Mouse (Mus musculus): ENCODE data around the gene Nat8f1. TPM values are rescaled to one million over a fixed set of nuclear protein-coding genes. Genes with fewer than 3 reads are reported as not detected.
"Not testable (repeated sequence)": the region's sequence is repeated elsewhere in the genome, so short reads cannot be mapped to it uniquely, and the experiment has no call there.

Nat8f1 gene
- polyA plus RNA-seq, 1 experiment from 2014 or later, result 5.4 TPM

DNA sequence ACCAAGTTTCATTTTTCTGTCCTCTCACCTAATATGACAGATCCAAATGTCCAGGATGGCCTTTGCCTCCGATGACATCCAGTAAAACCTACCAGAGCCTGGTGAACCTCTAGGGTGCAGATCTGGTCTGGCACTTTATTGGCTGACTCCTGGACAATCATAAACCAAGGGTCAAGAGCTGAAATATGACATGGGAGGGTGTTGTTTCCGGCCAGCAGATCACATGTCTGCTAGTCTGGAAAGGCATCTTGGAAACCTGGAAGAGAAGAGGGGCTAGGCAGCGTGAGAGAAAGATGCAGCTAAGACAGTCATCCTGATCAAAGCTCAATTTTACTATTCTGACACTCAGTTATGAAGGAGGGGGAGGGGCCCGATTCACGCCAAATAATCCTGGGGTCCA is 46.5 kb downstream of the Nat8f1 start, which contains the start of gene Nat8f2:
TSS of gene Nat8f2 (minus strand) at position 153 of the 400 bp plus-strand sequence.
- not testable (repeated sequence) for ATAC-seq (ENCODE audit: insufficient number of reproducible peaks, insufficient read depth, low FRiP score, low read depth); H3K4me1 ChIP-seq (ENCODE audit: control insufficient read depth in 2 of 2, insufficient read depth in 2 of 2, low read length in 2 of 2); H3K4me2 ChIP-seq (ENCODE audit: low read length); H3K36me3 ChIP-seq (ENCODE audit: control insufficient read depth, insufficient read depth, low read length); H3K9me3 ChIP-seq (ENCODE audit: control insufficient read depth, low read length); H3K27ac ChIP-seq (replicated peaks in 1 of 2; ENCODE audit: control insufficient read depth in 1 of 2, insufficient read depth in 1 of 2, low read depth in 2 of 2, low read length in 2 of 2); H3K27me3 ChIP-seq (ENCODE audit: control insufficient read depth, insufficient read depth, low read length); H3K4me3 ChIP-seq (ENCODE audit: control insufficient read depth in 1 of 2, insufficient read depth in 1 of 2, low read depth in 1 of 2, low read length in 2 of 2); H3K9ac ChIP-seq (ENCODE audit: low read length)
- WGBS, result 79% methylated on average over 5 of the region's 5 CpGs

GRCm38 (mm10) chr6:85867726-85868690 is 47.5 kb downstream of the Nat8f1 start:
- H3K27ac ChIP-seq (replicated peaks in 1 of 2; ENCODE audit: control insufficient read depth in 1 of 2, insufficient read depth in 1 of 2, low read depth in 2 of 2, low read length in 2 of 2), result no peak overlapping the region
- H3K36me3 ChIP-seq (ENCODE audit: control insufficient read depth, insufficient read depth, low read length), result no peaks in the 10 kb centered on the region
- H3K4me3 ChIP-seq (ENCODE audit: control insufficient read depth in 1 of 2, insufficient read depth in 1 of 2, low read depth in 1 of 2, low read length in 2 of 2), result no peak overlapping the region
- no peaks in the 10 kb centered on the region for H3K27me3 ChIP-seq (ENCODE audit: control insufficient read depth, insufficient read depth, low read length)
- no peak for ATAC-seq (ENCODE audit: insufficient number of reproducible peaks, insufficient read depth, low FRiP score, low read depth)
- whole genome bisulfite sequencing, result 64% methylated on average over 8 of the region's 8 CpGs
- no peak overlapping the region for H3K4me2 ChIP-seq (ENCODE audit: low read length)
- no peaks in the 10 kb centered on the region for H3K9me3 ChIP-seq (ENCODE audit: control insufficient read depth, low read length)
- no peak overlapping the region for H3K9ac ChIP-seq (ENCODE audit: low read length)
- H3K4me1 ChIP-seq (ENCODE audit: control insufficient read depth in 2 of 2, insufficient read depth in 2 of 2, low read length in 2 of 2), result no peaks in the 10 kb centered on the region

DNA sequence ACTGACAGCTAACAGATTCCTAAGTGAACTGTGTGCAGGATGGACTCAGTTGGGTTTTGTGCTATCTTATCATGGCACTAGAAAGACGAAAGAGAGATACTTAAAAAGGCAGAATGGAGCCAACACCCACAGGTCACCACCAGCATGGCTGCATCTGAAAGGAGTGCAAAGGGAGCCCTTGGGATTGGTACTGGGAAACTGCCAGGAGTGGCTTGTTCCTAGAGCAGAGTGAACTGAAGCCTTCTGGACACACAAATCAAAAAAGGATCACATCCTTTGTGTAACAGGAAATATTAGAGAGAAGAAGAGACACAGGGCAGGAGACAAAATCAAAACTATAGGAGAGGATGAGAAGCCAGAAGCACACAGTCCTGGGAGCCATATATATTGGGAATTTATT is 48.5 kb downstream of the Nat8f1 start:
- no CpG with 5 or more reads among the region's 1 CpGs for WGBS
- not testable (repeated sequence) for H3K4me1 ChIP-seq (ENCODE audit: control insufficient read depth in 2 of 2, insufficient read depth in 2 of 2, low read length in 2 of 2); H3K4me2 ChIP-seq (ENCODE audit: low read length); H3K27me3 ChIP-seq (ENCODE audit: control insufficient read depth, insufficient read depth, low read length); H3K4me3 ChIP-seq (ENCODE audit: control insufficient read depth in 1 of 2, insufficient read depth in 1 of 2, low read depth in 1 of 2, low read length in 2 of 2); ATAC-seq (ENCODE audit: insufficient number of reproducible peaks, insufficient read depth, low FRiP score, low read depth); H3K36me3 ChIP-seq (ENCODE audit: control insufficient read depth, insufficient read depth, low read length); H3K27ac ChIP-seq (replicated peaks in 1 of 2; ENCODE audit: control insufficient read depth in 1 of 2, insufficient read depth in 1 of 2, low read depth in 2 of 2, low read length in 2 of 2); H3K9ac ChIP-seq (ENCODE audit: low read length); H3K9me3 ChIP-seq (ENCODE audit: control insufficient read depth, low read length)

- H3K4me2 ChIP-seq (ENCODE audit: low read length); ATAC-seq (ENCODE audit: insufficient number of reproducible peaks, insufficient read depth, low FRiP score, low read depth); H3K27me3 ChIP-seq (ENCODE audit: control insufficient read depth, insufficient read depth, low read length); H3K4me3 ChIP-seq (ENCODE audit: control insufficient read depth in 1 of 2, insufficient read depth in 1 of 2, low read depth in 1 of 2, low read length in 2 of 2); H3K27ac ChIP-seq (replicated peaks in 1 of 2; ENCODE audit: control insufficient read depth in 1 of 2, insufficient read depth in 1 of 2, low read depth in 2 of 2, low read length in 2 of 2); H3K36me3 ChIP-seq (ENCODE audit: control insufficient read depth, insufficient read depth, low read length); H3K9ac ChIP-seq (ENCODE audit: low read length); H3K9me3 ChIP-seq (ENCODE audit: control insufficient read depth, low read length); H3K4me1 ChIP-seq (ENCODE audit: control insufficient read depth in 2 of 2, insufficient read depth in 2 of 2, low read length in 2 of 2): not testable (repeated sequence)
- WGBS, result 85% methylated on average over 3 of the region's 3 CpGs
Observed at GRCm38 (mm10) chr6:85866166-85866565, 49.3 kb downstream of the Nat8f1 start.

GRCm38 (mm10) chr6:85864900-85865639 is 50.4 kb downstream of the Nat8f1 start:
- 61% methylated on average over 6 of the region's 7 CpGs for WGBS
- H3K27me3 ChIP-seq (ENCODE audit: control insufficient read depth, insufficient read depth, low read length), result not testable (repeated sequence)

GRCm38 (mm10) chr6:85863840-85864239 is 51.6 kb downstream of the Nat8f1 start:
- no peak overlapping the region for H3K4me2 ChIP-seq (ENCODE audit: low read length)
- ATAC-seq (ENCODE audit: insufficient number of reproducible peaks, insufficient read depth, low FRiP score, low read depth), result no peak
- no peaks in the 10 kb centered on the region for H3K4me1 ChIP-seq (ENCODE audit: control insufficient read depth in 2 of 2, insufficient read depth in 2 of 2, low read length in 2 of 2)
- no peak overlapping the region for H3K4me3 ChIP-seq (ENCODE audit: control insufficient read depth in 1 of 2, insufficient read depth in 1 of 2, low read depth in 1 of 2, low read length in 2 of 2)
- WGBS, result 80% methylated on average over 2 of the region's 2 CpGs
- no peaks in the 10 kb centered on the region for H3K27me3 ChIP-seq (ENCODE audit: control insufficient read depth, insufficient read depth, low read length)
- no peaks in the 10 kb centered on the region for H3K36me3 ChIP-seq (ENCODE audit: control insufficient read depth, insufficient read depth, low read length)
- no peak overlapping the region for H3K9ac ChIP-seq (ENCODE audit: low read length)
- H3K27ac ChIP-seq (replicated peaks in 1 of 2; ENCODE audit: control insufficient read depth in 1 of 2, insufficient read depth in 1 of 2, low read depth in 2 of 2, low read length in 2 of 2), result no peak overlapping the region
- no peaks in the 10 kb centered on the region for H3K9me3 ChIP-seq (ENCODE audit: control insufficient read depth, low read length)

More at GRCm38 (mm10) chr6:85864900-85865639, 50.4 kb downstream of the Nat8f1 start:
- not testable (repeated sequence) for H3K9me3 ChIP-seq (ENCODE audit: control insufficient read depth, low read length); H3K4me1 ChIP-seq (ENCODE audit: control insufficient read depth in 2 of 2, insufficient read depth in 2 of 2, low read length in 2 of 2); H3K9ac ChIP-seq (ENCODE audit: low read length); H3K36me3 ChIP-seq (ENCODE audit: control insufficient read depth, insufficient read depth, low read length); H3K27ac ChIP-seq (replicated peaks in 1 of 2; ENCODE audit: control insufficient read depth in 1 of 2, insufficient read depth in 1 of 2, low read depth in 2 of 2, low read length in 2 of 2); ATAC-seq (ENCODE audit: insufficient number of reproducible peaks, insufficient read depth, low FRiP score, low read depth); H3K4me2 ChIP-seq (ENCODE audit: low read length); H3K4me3 ChIP-seq (ENCODE audit: control insufficient read depth in 1 of 2, insufficient read depth in 1 of 2, low read depth in 1 of 2, low read length in 2 of 2)

DNA sequence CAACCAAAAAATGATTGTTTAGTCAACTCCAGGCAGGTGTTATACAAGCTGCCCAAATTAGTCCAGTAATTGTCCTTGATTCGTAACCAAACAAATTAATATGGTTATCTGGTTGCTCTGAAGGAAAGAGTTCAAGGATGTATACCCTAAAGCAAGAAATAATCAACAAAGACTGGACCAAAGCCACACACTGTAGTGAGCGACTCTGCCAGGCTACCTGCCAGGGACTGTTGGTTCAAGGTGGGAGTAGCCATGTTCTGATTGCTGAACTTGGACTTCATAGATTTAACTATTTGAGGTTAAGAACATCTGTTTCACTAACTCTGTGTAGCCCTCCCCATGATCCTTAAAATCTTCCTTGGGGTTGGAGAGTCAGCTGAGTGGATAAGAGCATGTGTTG is 52.4 kb downstream of the Nat8f1 start:
- Histone ChIP-seq H3K9me3 (ENCODE audit: control insufficient read depth, low read length) (no peaks in the 10 kb centered on the region), H3K9ac (ENCODE audit: low read length) (no peak overlapping the region), H3K36me3 (ENCODE audit: control insufficient read depth, insufficient read depth, low read length) (no peaks in the 10 kb centered on the region), H3K27me3 (ENCODE audit: control insufficient read depth, insufficient read depth, low read length) (no peaks in the 10 kb centered on the region), H3K4me1 (ENCODE audit: control insufficient read depth in 2 of 2, insufficient read depth in 2 of 2, low read length in 2 of 2) (no peaks in the 10 kb centered on the region), H3K4me2 (ENCODE audit: low read length) (no peak overlapping the region), H3K4me3 (ENCODE audit: control insufficient read depth in 1 of 2, insufficient read depth in 1 of 2, low read depth in 1 of 2, low read length in 2 of 2) (no peak overlapping the region), H3K27ac (replicated peaks in 1 of 2; ENCODE audit: control insufficient read depth in 1 of 2, insufficient read depth in 1 of 2, low read depth in 2 of 2, low read length in 2 of 2) (no peak overlapping the region)
- WGBS, result 80% methylated on average over 2 of the region's 2 CpGs
- no peak for ATAC-seq (ENCODE audit: insufficient number of reproducible peaks, insufficient read depth, low FRiP score, low read depth)

Measured in heart, embryonic 14.5 days (tissue).